Mouse (Mus musculus): Measurements from ENCODE around the gene Heatr5a. TPM values are rescaled to one million over a fixed set of nuclear protein-coding genes. Genes with fewer than 3 reads are reported as not detected.

Heatr5a gene
- polyA plus RNA-seq, 1 experiment from 2014 or later: 14.3 TPM

DNA sequence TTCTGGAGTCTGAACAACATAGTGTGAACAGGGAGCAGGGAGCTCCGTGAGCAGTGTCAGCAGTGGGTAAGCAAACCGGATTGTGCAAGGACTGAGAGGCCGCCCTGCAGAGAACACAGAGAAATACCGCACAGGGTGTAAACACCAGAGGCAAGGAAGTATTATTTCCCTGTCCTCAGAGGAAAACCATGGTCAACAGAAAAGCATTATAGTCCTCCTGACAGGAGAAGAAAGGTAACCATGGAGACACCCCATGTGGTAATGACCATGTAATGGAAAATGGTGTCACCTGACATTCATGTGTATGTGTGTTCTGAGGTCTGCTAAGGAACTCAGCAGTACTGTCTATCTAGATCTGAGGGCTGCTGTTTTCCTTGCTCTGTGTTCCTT lies 105.3 kb downstream of the Heatr5a start:
- no peaks in the 10 kb centered on the region for H3K36me3 ChIP-seq
- peak overlapping the region; percentile 36 for H3K27ac ChIP-seq
- no peaks in the 10 kb centered on the region for H3K9me3 ChIP-seq
- peaks cover 19% of the 10 kb centered on the region for H3K4me1 ChIP-seq
- 70% methylated on average over 4 of the region's 4 CpGs for WGBS
- H3K4me3 ChIP-seq: no peak overlapping the region
- DNase-seq (ENCODE audit: low spot score): no peak
- no peaks in the 10 kb centered on the region for H3K27me3 ChIP-seq (ENCODE audit: insufficient read depth, poor library complexity, severe bottlenecking)

DNA sequence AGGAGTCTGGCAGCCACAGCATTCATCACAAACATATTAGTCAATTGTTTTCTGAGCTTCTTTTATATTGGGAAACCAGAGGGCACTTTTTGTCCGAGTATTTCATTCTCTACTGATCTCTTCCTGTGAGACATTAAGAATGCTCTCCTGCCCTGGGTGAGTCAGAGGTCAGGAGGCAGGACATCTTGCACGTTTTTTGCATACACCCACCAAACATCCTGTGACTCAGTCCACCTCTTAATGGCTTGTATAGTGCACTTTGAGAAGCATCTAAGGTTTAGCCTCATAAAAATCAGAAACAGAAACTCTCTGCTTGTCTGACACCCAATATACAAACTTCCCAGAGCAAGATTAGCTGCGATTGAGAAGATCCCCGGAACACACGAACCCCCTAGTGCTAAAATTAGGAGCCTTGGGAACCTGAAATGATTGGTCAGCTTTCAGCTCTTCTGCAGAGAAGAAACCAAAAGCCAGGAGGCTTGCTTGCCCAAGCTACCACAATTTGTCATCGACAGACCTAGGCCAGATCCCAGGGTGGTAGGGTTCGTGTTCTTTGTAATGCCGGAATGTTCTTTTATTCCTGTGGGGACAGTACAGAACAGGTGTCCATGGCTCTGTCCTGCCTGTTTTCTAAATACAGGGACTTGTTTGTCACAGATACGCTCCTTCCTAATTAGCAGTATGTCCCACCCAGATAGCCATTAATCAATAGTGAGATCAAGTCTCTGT lies 105.9 kb downstream of the Heatr5a start:
- Histone ChIP-seq H3K27ac (peak overlapping the region; percentile 29; the same call in 1 of the 2 replicates), H3K4me1 (peaks cover 19% of the 10 kb centered on the region), H3K9me3 (no peaks in the 10 kb centered on the region), H3K27me3 (ENCODE audit: insufficient read depth, poor library complexity, severe bottlenecking) (no peaks in the 10 kb centered on the region), H3K36me3 (no peaks in the 10 kb centered on the region), H3K4me3 (no peak overlapping the region)
- WGBS: 53% methylated on average over 9 of the region's 9 CpGs
- no peak for DNase-seq (ENCODE audit: low spot score)

DNA sequence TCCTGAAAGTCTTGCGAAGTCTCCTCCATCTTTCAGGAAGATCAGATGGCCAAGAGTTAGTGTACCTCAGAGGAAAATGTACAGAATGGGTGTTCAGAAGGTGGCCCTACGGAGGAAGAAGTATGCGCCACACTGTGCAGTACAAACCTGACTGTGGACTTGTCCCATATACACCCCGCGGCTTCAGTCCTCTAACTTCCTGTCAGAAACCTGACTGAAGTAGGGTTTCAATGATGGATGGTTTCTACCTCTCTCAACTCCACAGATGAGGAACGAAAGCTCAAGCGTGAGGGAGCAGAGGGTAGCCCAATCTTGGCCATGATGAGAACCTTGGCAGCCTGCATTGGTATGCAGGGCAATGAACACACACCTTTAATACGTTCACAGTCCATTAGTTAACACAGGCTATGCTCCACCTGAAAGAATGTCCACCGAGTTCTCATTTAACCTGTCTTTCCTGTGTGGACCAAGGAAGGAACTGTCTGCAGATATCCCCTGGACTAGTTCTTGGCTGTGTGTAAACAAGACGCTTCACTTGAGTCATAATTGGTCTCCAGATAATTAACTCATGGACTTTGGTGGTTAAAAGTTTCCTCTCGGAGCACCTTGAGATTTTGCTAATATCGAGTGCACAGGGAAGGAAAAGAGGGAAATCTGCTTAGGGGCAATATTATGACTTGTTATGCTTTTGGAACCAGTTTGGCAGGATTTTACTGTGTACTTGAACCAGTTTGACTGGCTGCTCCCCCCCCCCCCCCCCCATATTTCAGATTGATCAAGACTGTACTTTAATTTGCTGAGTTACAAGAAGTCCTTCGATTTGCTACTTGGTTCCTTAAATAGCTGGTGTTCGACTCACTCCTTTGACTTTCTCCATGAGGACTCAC lies 107.8 kb downstream of the Heatr5a start:
- H3K9me3 ChIP-seq: no peaks in the 10 kb centered on the region
- no peaks in the 10 kb centered on the region for H3K27me3 ChIP-seq (ENCODE audit: insufficient read depth, poor library complexity, severe bottlenecking)
- no peak overlapping the region for H3K4me3 ChIP-seq
- peaks cover 14% of the 10 kb centered on the region for H3K4me1 ChIP-seq
- WGBS: 88% methylated on average over 14 of the region's 14 CpGs
- no peak for DNase-seq (ENCODE audit: low spot score)
- H3K36me3 ChIP-seq: no peaks in the 10 kb centered on the region
- H3K27ac ChIP-seq: no peak overlapping the region

DNA sequence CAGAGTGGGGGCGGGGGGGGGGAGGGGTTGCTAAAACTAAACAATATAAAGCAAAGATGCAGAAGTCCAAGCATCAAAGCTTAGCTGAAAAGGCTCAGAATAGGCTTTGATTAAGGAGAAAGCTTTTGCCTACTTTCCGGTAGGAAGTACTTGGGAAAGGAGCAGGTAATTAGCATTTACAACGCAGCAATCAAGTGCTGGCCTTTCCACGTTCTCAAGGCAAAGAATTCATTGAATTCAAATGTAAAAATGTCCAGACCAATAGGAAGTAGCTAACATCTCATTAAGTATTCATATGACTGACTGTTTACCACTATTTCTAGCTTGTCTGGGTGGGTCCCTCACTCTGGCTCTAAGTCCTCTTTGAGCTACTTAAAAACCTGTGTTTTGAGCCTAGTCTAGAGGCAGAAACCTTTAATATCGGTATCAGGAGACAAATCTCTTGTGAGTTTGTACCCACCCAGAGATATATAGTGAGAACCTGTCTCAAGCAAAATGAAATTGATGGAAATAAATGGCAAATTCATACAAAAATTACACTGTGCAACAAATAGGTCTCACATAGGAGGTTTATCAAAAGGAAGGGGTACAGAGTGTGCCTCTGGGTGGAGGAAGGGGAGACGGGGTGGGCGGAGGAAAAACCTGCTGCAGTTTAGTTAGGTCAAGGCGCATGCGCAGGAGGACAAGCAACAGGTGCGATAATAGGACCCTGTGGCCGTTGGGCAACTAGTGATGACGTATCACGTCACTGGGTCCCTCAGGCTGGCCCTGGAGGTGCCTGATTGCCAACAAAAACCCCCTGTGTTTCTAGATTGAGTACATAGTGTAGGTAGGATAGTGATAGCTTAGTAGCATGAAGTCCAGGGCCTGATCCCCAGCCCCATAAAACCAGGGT lies 112.7 kb downstream of the Heatr5a start:
- no peaks in the 10 kb centered on the region for H3K27me3 ChIP-seq (ENCODE audit: insufficient read depth, poor library complexity, severe bottlenecking)
- no peak for DNase-seq (ENCODE audit: low spot score)
- no peaks in the 10 kb centered on the region for H3K36me3 ChIP-seq
- H3K9me3 ChIP-seq: no peaks in the 10 kb centered on the region
- 73% methylated on average over 13 of the region's 13 CpGs for WGBS
- H3K27ac ChIP-seq: no peak overlapping the region
- H3K4me3 ChIP-seq: no peak overlapping the region
- H3K4me1 ChIP-seq: no peaks in the 10 kb centered on the region

DNA sequence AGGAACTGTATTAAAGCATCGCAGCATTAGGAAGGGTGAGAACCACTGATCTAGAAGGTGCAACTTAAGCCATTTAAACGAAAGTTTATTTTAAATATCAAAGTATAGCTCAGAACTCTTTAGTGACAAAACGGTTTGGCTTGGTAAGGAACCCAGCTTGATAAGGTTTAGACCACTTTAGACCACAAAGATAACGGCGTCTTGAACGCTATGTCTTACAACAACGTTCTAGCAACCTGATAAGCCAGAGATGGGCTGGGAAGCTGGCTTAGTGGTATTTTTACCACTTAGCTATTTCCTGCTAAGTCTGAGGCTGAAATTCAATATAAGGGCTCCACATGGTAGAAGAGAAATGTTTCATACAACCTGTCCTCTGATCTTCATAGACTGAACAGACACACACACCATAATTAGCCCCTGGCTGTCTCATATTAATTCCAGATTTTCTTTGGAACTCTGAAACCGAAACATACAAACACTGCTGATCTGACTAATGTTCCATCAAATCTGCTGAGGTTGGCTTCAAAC lies 114.3 kb downstream of the Heatr5a start:
- Histone ChIP-seq H3K36me3 (no peaks in the 10 kb centered on the region), H3K27ac (no peak overlapping the region), H3K4me1 (no peaks in the 10 kb centered on the region), H3K4me3 (no peak overlapping the region), H3K27me3 (ENCODE audit: insufficient read depth, poor library complexity, severe bottlenecking) (no peaks in the 10 kb centered on the region), H3K9me3 (no peaks in the 10 kb centered on the region)
- no peak for DNase-seq (ENCODE audit: low spot score)
- 51% methylated on average over 8 of the region's 8 CpGs for WGBS

DNA sequence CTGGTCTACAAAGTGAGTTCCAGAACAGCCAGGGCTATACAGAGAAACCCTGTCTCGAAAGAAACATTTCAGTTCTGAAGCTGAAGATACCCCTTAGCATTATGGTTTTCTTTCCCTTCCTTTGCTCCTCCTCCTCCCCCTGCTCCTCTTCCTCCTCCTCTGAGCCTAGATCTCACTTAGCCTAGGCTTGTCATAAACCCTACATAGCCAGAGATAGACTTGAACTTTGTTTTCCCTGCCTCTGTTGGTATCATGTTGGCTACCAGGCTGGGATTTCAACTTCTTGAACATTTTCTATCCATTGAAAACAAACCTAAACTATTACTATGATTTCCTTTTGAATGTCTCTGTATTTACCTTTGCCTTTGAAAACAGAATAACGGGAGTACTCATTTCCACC lies 115.2 kb downstream of the Heatr5a start:
- Histone ChIP-seq H3K9me3 (no peaks in the 10 kb centered on the region), H3K27ac (no peak overlapping the region), H3K4me1 (0 out of 2 replicates have a peak, but pooled peaks cover 2% of the 10 kb centered on the region), H3K4me3 (no peak overlapping the region), H3K27me3 (ENCODE audit: insufficient read depth, poor library complexity, severe bottlenecking) (no peaks in the 10 kb centered on the region), H3K36me3 (no peaks in the 10 kb centered on the region)
- DNase-seq (ENCODE audit: low spot score): no peak
- WGBS: 80% methylated on average over 2 of the region's 2 CpGs

DNA sequence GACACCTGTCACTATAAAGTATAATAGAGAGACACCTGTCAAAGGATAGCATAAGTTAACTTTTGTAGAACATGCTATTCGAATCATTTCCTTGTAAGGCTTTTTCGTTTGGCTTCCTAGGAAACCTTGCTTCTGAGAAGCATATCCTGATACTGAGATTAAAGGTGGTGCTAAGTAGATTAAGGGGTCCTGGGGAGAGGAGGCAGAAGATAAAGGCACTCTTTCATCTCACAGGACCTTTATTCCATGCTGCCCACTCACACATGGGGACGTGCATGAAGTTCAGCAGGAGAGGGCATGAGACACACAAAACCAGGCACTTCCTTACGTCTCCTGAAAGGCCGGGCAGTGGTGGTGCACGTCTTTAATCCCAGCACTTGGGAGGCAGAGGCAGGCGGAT lies 115.7 kb downstream of the Heatr5a start:
- H3K27me3 ChIP-seq (ENCODE audit: insufficient read depth, poor library complexity, severe bottlenecking): no peaks in the 10 kb centered on the region
- no peak for DNase-seq (ENCODE audit: low spot score)
- H3K9me3 ChIP-seq: no peaks in the 10 kb centered on the region
- H3K4me1 ChIP-seq: 0 out of 2 replicates have a peak, but pooled peaks cover 2% of the 10 kb centered on the region
- H3K27ac ChIP-seq: no peak overlapping the region
- WGBS: 57% methylated on average over 7 of the region's 7 CpGs
- H3K4me3 ChIP-seq: no peak overlapping the region
- no peaks in the 10 kb centered on the region for H3K36me3 ChIP-seq

DNA sequence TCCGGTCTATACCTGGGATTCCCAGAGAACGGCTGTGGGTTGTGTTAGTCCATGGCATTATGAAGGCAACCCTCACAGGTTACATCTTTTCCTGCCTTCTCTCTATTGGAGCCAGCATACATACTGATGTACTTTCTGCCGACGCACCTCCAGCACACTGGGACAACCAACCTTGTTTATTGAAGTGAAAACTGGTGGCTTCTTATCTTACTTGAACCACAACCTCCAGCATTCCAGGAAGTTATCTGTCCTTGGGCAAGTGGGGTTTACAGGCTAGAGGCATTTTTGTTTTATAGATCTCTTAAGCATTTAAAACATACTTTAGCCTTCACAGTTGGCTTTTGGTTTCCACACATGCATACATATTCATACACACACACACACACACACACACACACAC lies 119.5 kb downstream of the Heatr5a start:
- no peaks in the 10 kb centered on the region for H3K9me3 ChIP-seq
- WGBS: 57% methylated on average over 4 of the region's 4 CpGs
- no peaks in the 10 kb centered on the region for H3K27me3 ChIP-seq (ENCODE audit: insufficient read depth, poor library complexity, severe bottlenecking)
- H3K36me3 ChIP-seq: no peaks in the 10 kb centered on the region
- 0 out of 2 replicates have a peak, but pooled peaks cover 2% of the 10 kb centered on the region for H3K4me1 ChIP-seq
- DNase-seq (ENCODE audit: low spot score): no peak
- H3K27ac ChIP-seq: peak overlapping the region; percentile 29; the same call in 1 of the 2 replicates
- no peak overlapping the region for H3K4me3 ChIP-seq

DNA sequence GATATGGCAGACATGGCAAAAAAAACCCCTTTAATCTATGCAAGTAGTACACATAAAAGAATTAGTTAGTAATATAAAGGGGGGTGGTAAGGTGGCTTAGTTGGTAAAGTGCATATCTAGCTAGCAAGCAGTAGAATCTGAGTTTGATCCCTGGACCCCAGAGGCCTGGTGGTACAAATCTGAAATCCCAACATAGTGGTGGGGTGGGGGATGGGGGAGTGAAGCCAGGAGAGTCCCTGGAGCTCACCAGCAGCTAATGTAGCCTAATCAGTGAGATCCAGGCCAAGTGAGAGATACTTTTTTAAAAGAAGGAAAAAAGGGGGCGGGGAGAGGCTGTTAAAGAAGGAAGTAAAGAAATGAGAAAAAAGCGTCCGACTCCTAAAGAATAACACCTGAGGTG lies 120.0 kb downstream of the Heatr5a start:
- DNase-seq (ENCODE audit: low spot score): no peak
- WGBS: 79% methylated on average over 3 of the region's 3 CpGs
- Histone ChIP-seq H3K4me1 (0 out of 2 replicates have a peak, but pooled peaks cover 2% of the 10 kb centered on the region), H3K27ac (peak overlapping the region; percentile 29; the same call in 1 of the 2 replicates), H3K36me3 (no peaks in the 10 kb centered on the region), H3K27me3 (ENCODE audit: insufficient read depth, poor library complexity, severe bottlenecking) (no peaks in the 10 kb centered on the region), H3K9me3 (no peaks in the 10 kb centered on the region), H3K4me3 (no peak overlapping the region)

DNA sequence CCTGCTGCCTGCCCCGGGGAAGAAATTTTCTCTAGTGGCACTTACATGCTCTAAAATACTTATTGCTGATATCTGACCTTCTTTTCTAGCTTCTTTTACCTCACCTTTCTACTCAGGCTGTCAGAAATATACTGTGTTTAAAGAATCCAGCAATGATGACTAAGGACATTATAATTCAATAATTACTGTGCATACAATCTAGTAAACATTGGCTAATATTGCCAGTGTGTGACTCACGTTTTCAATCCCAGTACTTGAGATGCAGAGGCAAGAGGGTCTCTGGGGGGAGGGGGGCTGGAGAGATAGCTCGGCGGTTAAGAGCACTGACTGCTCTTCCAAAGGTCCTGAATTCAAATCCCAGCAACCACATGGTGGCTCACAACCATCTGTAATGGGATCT lies 120.8 kb downstream of the Heatr5a start:
- no peak overlapping the region for H3K4me3 ChIP-seq
- WGBS: 87% methylated on average over 4 of the region's 4 CpGs
- no peak overlapping the region for H3K27ac ChIP-seq
- no peaks in the 10 kb centered on the region for H3K9me3 ChIP-seq
- H3K27me3 ChIP-seq (ENCODE audit: insufficient read depth, poor library complexity, severe bottlenecking): no peaks in the 10 kb centered on the region
- no peaks in the 10 kb centered on the region for H3K36me3 ChIP-seq
- 0 out of 2 replicates have a peak, but pooled peaks cover 2% of the 10 kb centered on the region for H3K4me1 ChIP-seq
- DNase-seq (ENCODE audit: low spot score): no peak

DNA sequence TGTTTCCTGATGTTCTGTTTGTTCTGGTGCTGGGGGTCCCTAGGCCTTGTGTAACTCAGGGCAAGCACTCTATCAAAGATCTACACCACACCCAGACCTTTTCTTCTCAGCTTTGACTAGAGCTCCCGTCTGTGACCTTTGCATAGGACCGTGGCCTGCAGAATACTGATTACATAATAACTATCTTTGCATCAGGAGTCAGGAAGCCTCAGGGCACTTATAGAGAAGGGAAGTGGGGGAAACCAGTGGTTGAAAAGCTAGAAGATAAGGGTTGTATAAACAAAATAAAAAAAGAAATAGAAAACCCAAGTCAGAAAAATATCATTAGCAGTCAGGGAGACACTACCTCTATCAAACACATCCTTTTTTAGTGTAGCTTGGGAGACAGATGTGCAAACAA lies 121.2 kb downstream of the Heatr5a start:
- Histone ChIP-seq H3K9me3 (no peaks in the 10 kb centered on the region), H3K4me3 (no peak overlapping the region), H3K27me3 (ENCODE audit: insufficient read depth, poor library complexity, severe bottlenecking) (no peaks in the 10 kb centered on the region), H3K27ac (no peak overlapping the region), H3K36me3 (no peaks in the 10 kb centered on the region), H3K4me1 (0 out of 2 replicates have a peak, but pooled peaks cover 5% of the 10 kb centered on the region)
- no peak for DNase-seq (ENCODE audit: low spot score)
- WGBS: 58% methylated on average over 2 of the region's 2 CpGs

DNA sequence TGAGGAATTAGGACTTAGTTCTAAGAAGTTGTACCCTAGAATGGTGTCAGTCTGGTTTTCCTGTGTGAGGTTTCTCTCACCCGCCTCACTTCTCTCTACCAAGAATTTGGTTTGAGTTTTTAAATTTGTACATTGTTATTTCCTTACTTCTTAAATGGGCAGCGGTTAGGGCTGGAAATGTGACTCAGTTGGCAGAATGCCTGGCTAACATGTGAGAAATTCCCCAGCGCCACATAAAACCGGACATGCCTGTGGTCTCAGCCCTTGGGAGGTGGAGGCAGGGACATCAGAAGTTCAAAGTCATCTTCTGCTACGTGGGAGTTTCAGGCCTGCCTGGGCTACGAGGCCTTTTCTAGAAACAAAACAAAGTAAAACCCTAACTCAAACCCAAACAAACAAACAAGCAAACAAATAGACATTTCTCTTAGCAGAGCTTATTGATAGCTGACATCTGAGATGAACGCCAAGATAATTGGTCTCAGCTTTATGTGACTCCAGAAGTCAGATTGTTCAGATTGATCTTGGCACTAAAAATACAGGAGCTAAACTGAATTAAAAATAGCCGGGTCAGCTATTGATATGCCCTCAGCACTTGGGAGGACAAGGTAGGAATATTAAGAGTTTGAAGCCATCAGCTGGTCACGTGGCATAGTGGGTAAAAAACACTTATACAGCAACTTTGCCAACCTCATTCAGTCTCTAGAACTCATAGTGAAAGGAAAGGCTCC lies 123.0 kb downstream of the Heatr5a start:
- H3K9me3 ChIP-seq: no peaks in the 10 kb centered on the region
- no peak overlapping the region for H3K27ac ChIP-seq
- 85% methylated on average over 9 of the region's 9 CpGs for WGBS
- no peak overlapping the region for H3K4me3 ChIP-seq
- H3K4me1 ChIP-seq: peaks cover 19% of the 10 kb centered on the region
- H3K27me3 ChIP-seq (ENCODE audit: insufficient read depth, poor library complexity, severe bottlenecking): no peaks in the 10 kb centered on the region
- DNase-seq (ENCODE audit: low spot score): no peak
- no peaks in the 10 kb centered on the region for H3K36me3 ChIP-seq

Measured in heart, embryonic 10.5 days (tissue).